Mouse (Mus musculus) CD4-positive, CD25-positive, alpha-beta regulatory T cell, adult 9 weeks (primary cell): ENCODE measurements around the gene Smoc1. TPM values are rescaled to one million over a fixed set of nuclear protein-coding genes. Genes with fewer than 3 reads are reported as not detected.

Source experiments
- polyA plus RNA-seq: library from polyadenylated mRNA; unstranded; fragments of 100-300 nt; shearing (Covaris generic); gene quantifications from one replicate; pipeline ENCODE4 v1.2.1, GENCODE M21; 2017

Smoc1 gene
- 0.72 TPM for polyA plus RNA-seq

DNA sequence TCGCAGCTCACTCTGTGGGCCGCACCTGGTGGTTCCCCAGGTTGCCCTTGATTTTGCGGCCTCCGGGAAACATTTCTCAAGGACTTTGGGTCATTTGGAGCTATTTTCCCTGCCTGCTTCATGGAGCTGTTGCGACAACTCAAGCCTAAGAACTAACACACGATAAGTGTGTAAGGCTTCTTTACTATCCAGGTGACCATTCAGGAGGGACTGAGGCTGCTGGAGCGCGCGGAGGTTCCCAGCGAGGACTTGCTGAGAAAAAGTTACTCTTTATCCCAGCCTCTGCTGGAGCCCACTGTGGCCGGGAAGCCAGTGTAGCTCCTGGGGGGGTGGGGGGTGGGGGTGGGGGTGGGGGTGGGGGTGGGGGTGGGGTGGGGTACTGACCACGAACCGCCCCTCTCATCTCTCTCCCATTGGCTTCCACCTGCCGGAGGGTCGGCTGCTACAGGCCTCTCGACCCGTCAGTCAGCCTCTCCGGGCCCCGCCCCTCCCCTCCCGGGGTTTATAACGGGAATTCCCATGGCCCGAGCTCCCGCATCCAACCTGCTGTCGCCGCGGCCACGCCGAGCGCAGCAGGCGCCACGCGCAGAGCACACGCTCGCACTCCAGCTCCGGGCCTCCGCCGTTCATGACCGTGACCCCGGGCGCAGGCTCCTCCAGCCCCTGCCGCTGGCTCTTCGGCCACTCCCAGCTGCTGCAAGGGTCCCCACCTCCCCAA, at the start of gene Smoc1:
Smoc1 (plus strand) TSS at position 532 of the 718 bp plus-strand sequence.

Other genes starting within 250 kb of the Smoc1 start
- gene Susd6, start 236.3 kb upstream of the Smoc1 start, polyA plus RNA-seq: 19.9 TPM
- gene Srsf5, start 81.3 kb upstream of the Smoc1 start, polyA plus RNA-seq: 975 TPM
- 0.76 TPM for gene Slc10a1, start 58.1 kb upstream of the Smoc1 start, polyA plus RNA-seq